Mouse (Mus musculus) intestine, embryonic 16.5 days (tissue): ENCODE results near the gene Sik2. TPM values are rescaled to one million over a fixed set of nuclear protein-coding genes. Genes with fewer than 3 reads are reported as not detected.

Experiments used
- ATAC-seq: fragments of 200-750 bp; cut with Nextera tagmentation; 2 replicates; pipeline ENCODE4 v1.8.0; 2017; ENCODE audit warnings: moderate TSS enrichment, moderate library complexity
- H3K27ac ChIP-seq: fragments of 300-500 bp; sonication (generic); 2 replicates; pipeline ENCODE4 v1.5.1; 2014; ENCODE audit warnings: mild to moderate bottlenecking, low read length
- H3K27me3 ChIP-seq: fragments of 300-500 bp; sonication (generic); replicated peaks from 2 replicates; pipeline ENCODE4 v1.6.1; 2014; ENCODE audit warnings: low read length, control low read depth, mixed read lengths; ENCODE audit not compliant: control insufficient read depth, insufficient read depth
- H3K36me3 ChIP-seq: fragments of 300-500 bp; sonication (generic); 2 replicates; pipeline ENCODE4 v1.6.1; 2014; ENCODE audit warnings: low read length, control low read depth; ENCODE audit not compliant: control insufficient read depth, insufficient read depth
- H3K4me1 ChIP-seq: fragments of 300-500 bp; sonication (generic); 2 replicates; pipeline ENCODE4 v1.6.1; 2014; ENCODE audit warnings: low read length, control low read depth, mixed read lengths; ENCODE audit not compliant: control insufficient read depth, insufficient read depth
- H3K4me2 ChIP-seq: fragments of 300-500 bp; sonication (generic); 2 replicates; pipeline ENCODE4 v1.6.1; 2014; ENCODE audit warnings: low read depth, low read length, control low read depth
- H3K4me3 ChIP-seq: fragments of 300-500 bp; sonication (generic); 2 replicates; pipeline ENCODE4 v1.5.1; 2014; ENCODE audit warnings: mild to moderate bottlenecking, low read length
- H3K9ac ChIP-seq: fragments of 300-500 bp; sonication (generic); 2 replicates; pipeline ENCODE4 v1.6.1; 2014; ENCODE audit warnings: low read depth, low read length
- H3K9me3 ChIP-seq: fragments of 300-500 bp; sonication (generic); 2 replicates; pipeline ENCODE4 v1.6.1; 2016; ENCODE audit warnings: low read length, control low read depth; ENCODE audit not compliant: control insufficient read depth
- WGBS: fragments of 180-500 bp; shearing (Covaris S2); extraction: QIAGEN DNeasy Blood & Tissue Kit; methylation state at CpG from one replicate; pipeline ENCODE4 v1.1.7; 2014; 5-methylcytosine and 5-hydroxymethylcytosine counted together
- polyA plus RNA-seq: library from polyadenylated mRNA; unstranded; fragments of >200 nt; fragmentation: Nextera tagmentation; extraction: Ambion mirVana; gene quantifications from 2 replicates; pipeline ENCODE4 v1.2.1, GENCODE M21; 2015

Gene Sik2
- polyA plus RNA-seq, 1 experiment from 2014 or later = 12.7 TPM

GRCm38 (mm10) chr9:51026952-51027351, 18.1 kb upstream of the Sik2 start:
- Histone ChIP-seq H3K27ac (no peak overlapping the region), H3K4me1 (no peaks in the 10 kb centered on the region), H3K27me3 (no peaks in the 10 kb centered on the region), H3K9ac (no peak overlapping the region), H3K9me3 (no peaks in the 10 kb centered on the region), H3K4me2 (no peak overlapping the region), H3K36me3 (no peaks in the 10 kb centered on the region), H3K4me3 (no peak overlapping the region)
- 84% methylated on average over 1 of the region's 1 CpGs for WGBS
- no peak for ATAC-seq

DNA sequence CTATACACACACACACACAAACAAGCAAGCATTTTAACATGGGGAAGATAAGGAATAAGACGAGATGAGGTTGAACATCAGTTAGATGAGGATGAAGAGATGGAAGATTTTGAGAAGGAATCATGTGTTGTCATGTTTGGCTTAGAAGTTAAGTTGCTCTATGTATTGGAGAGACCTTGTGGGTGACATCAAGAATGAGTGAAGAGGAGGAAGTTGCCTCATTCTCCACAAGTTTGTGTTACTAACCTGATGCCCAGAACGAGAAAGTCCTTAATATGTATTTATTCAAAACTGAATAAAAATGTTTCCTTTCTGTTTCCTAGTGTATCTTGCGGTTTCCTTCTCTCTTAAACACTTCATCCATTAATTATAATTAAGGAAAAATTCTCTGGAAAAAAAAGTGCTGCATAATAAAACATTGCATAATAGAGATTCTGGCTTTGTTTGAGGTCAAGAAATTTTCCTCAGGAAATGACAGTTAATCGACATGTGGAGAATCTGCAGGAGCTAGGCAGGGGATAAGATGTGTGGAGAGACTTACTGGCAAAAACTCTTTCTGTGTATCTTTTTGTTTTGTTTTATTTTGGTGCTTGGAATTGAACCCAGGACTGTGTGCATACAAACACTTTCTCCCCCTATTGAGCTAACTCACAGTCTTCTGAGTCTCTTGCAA, 12.4 kb upstream of the Sik2 start:
- H3K36me3 ChIP-seq = no peaks in the 10 kb centered on the region
- no peak overlapping the region for H3K4me3 ChIP-seq
- WGBS = 76% methylated on average over 4 of the region's 4 CpGs
- no peak for ATAC-seq
- H3K4me2 ChIP-seq = no peak overlapping the region
- H3K27me3 ChIP-seq = no peaks in the 10 kb centered on the region
- no peak overlapping the region for H3K27ac ChIP-seq
- no peaks in the 10 kb centered on the region for H3K9me3 ChIP-seq
- no peaks in the 10 kb centered on the region for H3K4me1 ChIP-seq
- H3K9ac ChIP-seq = no peak overlapping the region

DNA sequence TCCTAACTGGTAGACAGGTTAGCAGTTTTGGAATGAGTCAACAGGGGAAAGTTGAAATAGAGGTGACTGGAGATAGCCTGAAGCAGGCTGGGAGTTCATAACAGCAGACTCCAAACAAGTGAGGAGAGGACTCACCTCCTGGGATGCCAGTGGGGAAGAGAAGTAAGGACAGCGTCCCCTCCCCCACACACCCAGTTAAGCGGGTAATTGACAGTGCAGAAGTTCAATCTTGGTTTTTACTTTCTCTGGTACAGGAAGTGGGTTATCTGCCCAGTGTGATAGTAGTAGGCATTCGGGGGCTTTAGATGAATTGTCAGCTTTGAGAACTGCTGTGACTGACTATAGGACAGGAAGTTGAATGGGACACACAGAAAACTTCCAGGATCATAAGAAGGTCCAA, 11.5 kb upstream of the Sik2 start:
- Histone ChIP-seq H3K4me3 (no peak overlapping the region), H3K36me3 (no peaks in the 10 kb centered on the region), H3K9me3 (no peaks in the 10 kb centered on the region), H3K4me2 (no peak overlapping the region), H3K27ac (no peak overlapping the region), H3K9ac (no peak overlapping the region), H3K4me1 (no peaks in the 10 kb centered on the region), H3K27me3 (no peaks in the 10 kb centered on the region)
- 61% methylated on average over 3 of the region's 3 CpGs for WGBS
- ATAC-seq = no peak

- ATAC-seq = no peak
- WGBS = 76% methylated on average over 7 of the region's 7 CpGs
- Histone ChIP-seq H3K4me3 (no peak overlapping the region), H3K4me2 (no peak overlapping the region), H3K27ac (no peak overlapping the region), H3K9me3 (no peaks in the 10 kb centered on the region), H3K36me3 (no peaks in the 10 kb centered on the region), H3K27me3 (no peaks in the 10 kb centered on the region), H3K4me1 (no peaks in the 10 kb centered on the region), H3K9ac (no peak overlapping the region)
Observed at GRCm38 (mm10) chr9:51019670-51020069, 10.8 kb upstream of the Sik2 start.

- H3K27ac ChIP-seq = no peak overlapping the region
- 29% methylated on average over 4 of the region's 4 CpGs for WGBS
- H3K27me3 ChIP-seq = no peaks in the 10 kb centered on the region
- no peaks in the 10 kb centered on the region for H3K4me1 ChIP-seq
- ATAC-seq = 0 out of 2 replicates have a peak, but pooled peaks have one; percentile 26
- H3K4me3 ChIP-seq = no peak overlapping the region
- no peak overlapping the region for H3K4me2 ChIP-seq
- no peaks in the 10 kb centered on the region for H3K9me3 ChIP-seq
- H3K9ac ChIP-seq = no peak overlapping the region
- H3K36me3 ChIP-seq = no peaks in the 10 kb centered on the region
Observed at GRCm38 (mm10) chr9:51015732-51016131, 6.9 kb upstream of the Sik2 start.

- H3K4me3 ChIP-seq = no peak overlapping the region
- no peaks in the 10 kb centered on the region for H3K36me3 ChIP-seq
- ATAC-seq = no peak
- no peaks in the 10 kb centered on the region for H3K9me3 ChIP-seq
- no peak overlapping the region for H3K4me2 ChIP-seq
- H3K9ac ChIP-seq = no peak overlapping the region
- no peak overlapping the region for H3K27ac ChIP-seq
- H3K27me3 ChIP-seq = no peaks in the 10 kb centered on the region
- peaks cover 5% of the 10 kb centered on the region; the same call in 1 of the 2 replicates for H3K4me1 ChIP-seq
- WGBS = 94% methylated on average over 1 of the region's 1 CpGs
Observed at GRCm38 (mm10) chr9:51013644-51014043, 4.8 kb upstream of the Sik2 start.

DNA sequence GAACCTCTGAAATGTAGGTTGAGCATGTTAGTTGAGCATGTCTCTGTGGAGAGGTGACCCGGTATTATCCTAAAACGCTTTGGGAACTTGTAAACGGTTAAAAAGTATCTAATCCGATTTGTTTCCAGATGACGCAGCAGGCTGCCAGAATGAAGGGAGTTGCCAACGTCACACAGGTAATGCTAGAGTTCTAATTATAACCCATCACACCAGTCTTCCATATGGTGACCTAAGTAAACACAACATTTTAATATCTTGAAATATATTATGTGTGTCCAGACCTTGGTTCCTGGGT, 730 bp upstream of the Sik2 start:
- Histone ChIP-seq H3K9ac (peak overlapping the region; percentile 62; the same call in 1 of the 2 replicates), H3K4me1 (peaks cover 10% of the 10 kb centered on the region), H3K4me3 (peak overlapping the region; percentile 45), H3K27me3 (no peaks in the 10 kb centered on the region), H3K36me3 (no peaks in the 10 kb centered on the region), H3K4me2 (peak overlapping the region; percentile 78), H3K27ac (no peak overlapping the region), H3K9me3 (no peaks in the 10 kb centered on the region)
- ATAC-seq = no peak
- 5% methylated on average over 6 of the region's 6 CpGs for WGBS

DNA sequence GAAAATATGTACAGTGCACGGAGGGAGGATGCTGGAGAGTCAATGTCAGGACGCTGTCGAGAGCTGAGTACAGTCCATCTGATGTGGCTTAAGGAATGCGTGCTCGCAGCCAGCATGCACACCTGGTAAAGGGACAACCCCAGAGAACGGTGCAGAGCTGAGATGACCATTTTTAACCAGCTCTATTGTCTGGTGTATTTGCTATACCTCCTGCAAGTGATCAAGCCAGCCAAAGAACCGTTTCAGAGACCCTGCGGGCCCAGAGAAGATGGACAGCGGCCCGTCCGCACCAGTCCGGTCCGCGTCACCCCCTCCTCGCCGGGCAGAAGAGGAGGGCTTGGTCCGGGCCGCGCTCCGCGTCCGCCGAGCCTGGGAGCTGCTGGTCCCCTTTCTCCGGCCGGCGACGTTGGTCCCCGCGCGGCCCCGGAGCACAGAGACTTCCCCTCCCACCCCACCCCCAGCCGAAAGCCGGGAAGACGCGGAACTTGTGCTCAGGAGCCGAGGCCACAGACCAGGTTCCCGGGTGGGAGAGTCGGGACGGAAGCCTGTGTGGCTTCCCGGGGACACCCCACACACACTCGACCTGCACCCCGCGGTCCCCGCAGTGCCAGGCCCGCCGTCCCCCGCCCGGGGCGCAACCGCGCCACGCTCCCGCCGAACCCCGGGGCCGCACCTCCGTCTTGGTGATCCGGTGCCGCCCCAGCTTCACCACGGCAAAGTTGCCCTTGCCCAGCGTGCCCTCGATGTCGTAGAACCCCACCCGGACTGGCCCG, 619 bp downstream of the Sik2 start:
- under 1% methylated on average over 61 of the region's 65 CpGs for whole genome bisulfite sequencing
- Histone ChIP-seq H3K27me3 (no peaks in the 10 kb centered on the region), H3K9ac (peak overlapping the region; percentile 92), H3K27ac (peak overlapping the region; percentile 90), H3K4me3 (peak overlapping the region; percentile 95), H3K4me2 (peak overlapping the region; percentile 84), H3K4me1 (peaks cover 10% of the 10 kb centered on the region), H3K36me3 (no peaks in the 10 kb centered on the region), H3K9me3 (no peaks in the 10 kb centered on the region)
- ATAC-seq = peak; percentile 78

- Histone ChIP-seq H3K9me3 (no peaks in the 10 kb centered on the region), H3K36me3 (no peaks in the 10 kb centered on the region), H3K4me2 (peak overlapping the region; percentile 84), H3K27me3 (no peaks in the 10 kb centered on the region), H3K4me1 (peaks cover 10% of the 10 kb centered on the region), H3K4me3 (peak overlapping the region; percentile 95), H3K27ac (no peak overlapping the region), H3K9ac (peak overlapping the region; percentile 92)
- WGBS = 16% methylated on average over 10 of the region's 10 CpGs
- no peak for ATAC-seq
Observed at GRCm38 (mm10) chr9:51007726-51008067, 1.2 kb downstream of the Sik2 start.
